Mouse (Mus musculus) CH12.LX (cell line): ENCODE measurements around the gene Smim24. TPM values are rescaled to one million over a fixed set of nuclear protein-coding genes. Genes with fewer than 3 reads are reported as not detected.
A peak's percentile ranks its signal among the peaks of the same experiment; 100 is the strongest.

Experiments used
- DNase-seq: peaks from one replicate; pipeline ENCODE4 v3.0.0-alpha.2; 2013; ENCODE audit errors: extremely low read depth
- H3K27ac ChIP-seq: 2 replicates; pipeline ENCODE4 v1.5.1; 2012; ENCODE audit warnings: low read depth, mild to moderate bottlenecking, control low read depth, moderate library complexity; ENCODE audit not compliant: insufficient read depth
- H3K27me3 ChIP-seq: replicated peaks from 2 replicates; pipeline ENCODE3; 2012; ENCODE audit warnings: inconsistent platforms
- H3K36me3 ChIP-seq, 2 experiments: replicated peaks in 1 of 2; 2 replicates each; pipeline versions ENCODE3 to v1.6.1; 2012; ENCODE audit warnings: inconsistent platforms in 1 of 2, low read length in 1 of 2, mild to moderate bottlenecking in 1 of 2, mixed read lengths in 1 of 2, moderate library complexity in 1 of 2; ENCODE audit not compliant: control insufficient read depth in 1 of 2, insufficient read depth in 1 of 2
- H3K4me1 ChIP-seq, 2 experiments: 2 replicates each; pipeline ENCODE4 v1.6.1; 2012; ENCODE audit warnings: inconsistent platforms in 1 of 2, moderate library complexity in 1 of 2; ENCODE audit not compliant: insufficient read depth in 2 of 2, control insufficient read depth in 1 of 2
- H3K4me2 ChIP-seq: 2 replicates; pipeline ENCODE4 v1.6.1; 2012; ENCODE audit warnings: low read depth, mild to moderate bottlenecking, control low read depth; ENCODE audit not compliant: poor library complexity, insufficient read depth, severe bottlenecking
- H3K4me3 ChIP-seq, 3 experiments: fragments of 150-350 bp in 1 of 3; sonication (generic) in 1 of 3; replicated peaks in 1 of 3; 2 replicates each; pipeline versions ENCODE3 to v1.5.1; 2011 to 2012; ENCODE audit warnings: low read depth in 2 of 3, low read length in 2 of 3, mild to moderate bottlenecking in 2 of 3, moderate library complexity in 2 of 3, control low read depth in 1 of 3, improper control_type of control experiment in 1 of 3, inconsistent platforms in 1 of 3, mixed read lengths in 1 of 3; ENCODE audit not compliant: poor library complexity in 1 of 3
- H3K79me2 ChIP-seq: replicated peaks from 2 replicates; pipeline ENCODE4 v1.6.1; 2012; ENCODE audit warnings: mild to moderate bottlenecking, moderate library complexity; ENCODE audit not compliant: control insufficient read depth, poor library complexity, insufficient read depth, severe bottlenecking; ENCODE audit errors: extremely low read depth
- H3K9ac ChIP-seq: 2 replicates; pipeline ENCODE4 v1.6.1; 2012; ENCODE audit warnings: low read depth, mild to moderate bottlenecking, control low read depth, moderate library complexity; ENCODE audit not compliant: insufficient read depth
- H3K9me3 ChIP-seq: replicated peaks from 2 replicates; pipeline ENCODE3; 2012; ENCODE audit warnings: low read length, inconsistent platforms, mixed read lengths
- BHLHE40 ChIP-seq: IDR thresholded peaks from 2 replicates; pipeline ENCODE4 v1.6.1; 2011; ENCODE audit warnings: mild to moderate bottlenecking, low read depth, low read length, improper control_type of control experiment
- CHD1 ChIP-seq: IDR thresholded peaks from 2 replicates; pipeline ENCODE4 v1.6.1; 2012; ENCODE audit warnings: low read depth, low read length, improper control_type of control experiment, inconsistent platforms
- CHD2 ChIP-seq: IDR thresholded peaks from 2 replicates; pipeline ENCODE4 v1.6.1; 2011; ENCODE audit warnings: low read length, improper control_type of control experiment
- E2F4 ChIP-seq: IDR thresholded peaks from 2 replicates; pipeline ENCODE4 v1.6.1; 2011; ENCODE audit warnings: low read depth, low read length, improper control_type of control experiment; ENCODE audit not compliant: insufficient replicate concordance
- ELF1 ChIP-seq: IDR thresholded peaks from 2 replicates; pipeline ENCODE4 v1.6.1; 2014; ENCODE audit warnings: low read depth, mild to moderate bottlenecking, inconsistent platforms, low read length, improper control_type of control experiment
- HCFC1 ChIP-seq: IDR thresholded peaks from 2 replicates; pipeline ENCODE4 v1.6.1; 2012; ENCODE audit warnings: low read depth, mild to moderate bottlenecking, inconsistent platforms, low read length, improper control_type of control experiment
- IRF4 ChIP-seq: IDR thresholded peaks from 2 replicates; pipeline ENCODE4 v1.6.1; 2014; ENCODE audit warnings: low read depth, mild to moderate bottlenecking, inconsistent platforms, low read length, improper control_type of control experiment
- KAT2A ChIP-seq: IDR thresholded peaks from 2 replicates; pipeline ENCODE4 v1.6.1; 2012; ENCODE audit warnings: low read length, improper control_type of control experiment, inconsistent platforms; ENCODE audit not compliant: insufficient replicate concordance
- MAX ChIP-seq: IDR thresholded peaks from 2 replicates; pipeline ENCODE4 v1.6.1; 2011; ENCODE audit warnings: low read length, improper control_type of control experiment
- MAZ ChIP-seq: IDR thresholded peaks from 2 replicates; pipeline ENCODE4 v1.6.1; 2012; ENCODE audit warnings: low read depth, mild to moderate bottlenecking, inconsistent platforms, low read length, improper control_type of control experiment, moderate library complexity
- MEF2A ChIP-seq: IDR thresholded peaks from 2 replicates; pipeline ENCODE4 v1.6.1; 2014; ENCODE audit warnings: low read depth, mild to moderate bottlenecking, inconsistent platforms, low read length, improper control_type of control experiment, borderline replicate concordance
- MXI1 ChIP-seq: IDR thresholded peaks from 2 replicates; pipeline ENCODE4 v1.6.1; 2011; ENCODE audit warnings: mild to moderate bottlenecking, low read depth, low read length, improper control_type of control experiment
- MYC ChIP-seq: IDR thresholded peaks from 2 replicates; pipeline ENCODE4 v1.6.1; 2011; ENCODE audit warnings: low read depth, mild to moderate bottlenecking, improper control_type of control experiment, low read length
- NELFE ChIP-seq: IDR thresholded peaks from 2 replicates; pipeline ENCODE4 v1.6.1; 2011; ENCODE audit warnings: low read depth, low read length, improper control_type of control experiment
- NRF1 ChIP-seq: IDR thresholded peaks from 2 replicates; pipeline ENCODE4 v1.6.1; 2014; ENCODE audit warnings: low read depth, mild to moderate bottlenecking, inconsistent platforms, low read length, improper control_type of control experiment, moderate library complexity
- POLR2A ChIP-seq: IDR thresholded peaks from 2 replicates; pipeline ENCODE4 v1.6.1; 2011; ENCODE audit warnings: low read depth, mild to moderate bottlenecking, improper control_type of control experiment, low read length
- SIN3A ChIP-seq: IDR thresholded peaks from 2 replicates; pipeline ENCODE4 v1.6.1; 2012; ENCODE audit warnings: low read length, improper control_type of control experiment, inconsistent platforms
- TBP ChIP-seq: conservative IDR thresholded peaks from 2 replicates; pipeline ENCODE4 v1.6.1; 2011; ENCODE audit warnings: low read depth, low read length, improper control_type of control experiment
- TCF12 ChIP-seq: IDR thresholded peaks from 2 replicates; pipeline ENCODE4 v1.6.1; 2014; ENCODE audit warnings: low read depth, mild to moderate bottlenecking, inconsistent platforms, low read length, improper control_type of control experiment
- UBTF ChIP-seq: IDR thresholded peaks from 2 replicates; pipeline ENCODE4 v1.6.1; 2012; ENCODE audit warnings: low read depth, mild to moderate bottlenecking, inconsistent platforms, low read length, improper control_type of control experiment, moderate library complexity
- USF2 ChIP-seq: conservative IDR thresholded peaks from 2 replicates; pipeline ENCODE4 v1.6.1; 2011; ENCODE audit warnings: low read depth, low read length, improper control_type of control experiment
- ZMIZ1 ChIP-seq: IDR thresholded peaks from 2 replicates; pipeline ENCODE4 v1.6.1; 2012; ENCODE audit warnings: low read depth, mild to moderate bottlenecking, inconsistent platforms, low read length, improper control_type of control experiment
- ZNF384 ChIP-seq: IDR thresholded peaks from 2 replicates; pipeline ENCODE4 v1.6.1; 2012; ENCODE audit warnings: low read depth, low read length, improper control_type of control experiment, inconsistent platforms
- dilution Hi-C: fragments of 300-500 bp; cut with MboI; formaldehyde crosslinking; loops from 2 replicates; pipeline ENCODE4 v1.14.3; 2020; ENCODE audit warnings: low sequenced_read_pairs; ENCODE audit not compliant: extremely low pct_unique_long_range_greater_than_20kb, extremely low pct_ligation_motif_present
- in situ Hi-C: fragments of 300-500 bp; cut with MboI; formaldehyde crosslinking; loops from 3 replicates; pipeline ENCODE4 v1.14.3; 2019; ENCODE audit warnings: low sequenced_read_pairs, low pct_ligation_motif_present, low pct_unique_long_range_greater_than_20kb, mixed read lengths
- polyA plus RNA-seq: library from polyadenylated mRNA; unstranded; fragments of >175 nt; gene quantifications from 2 replicates; pipeline ENCODE4 v1.2.1, GENCODE M21; 2012; ENCODE audit warnings: low read depth; ENCODE audit not compliant: insufficient read length
- total RNA-seq, 2 experiments: library from RNA; depleted of rRNA; stranded (reverse); fragments of 300-350 nt in 1 of 2; fragments of >200 nt in 1 of 2; gene quantifications; 2 replicates each; pipeline ENCODE4 v1.2.3; 2012 to 2014

Smim24 gene
- total and polyA plus RNA-seq, 3 experiments: 0.13 to 0.64 TPM; not detected in 1

DNA sequence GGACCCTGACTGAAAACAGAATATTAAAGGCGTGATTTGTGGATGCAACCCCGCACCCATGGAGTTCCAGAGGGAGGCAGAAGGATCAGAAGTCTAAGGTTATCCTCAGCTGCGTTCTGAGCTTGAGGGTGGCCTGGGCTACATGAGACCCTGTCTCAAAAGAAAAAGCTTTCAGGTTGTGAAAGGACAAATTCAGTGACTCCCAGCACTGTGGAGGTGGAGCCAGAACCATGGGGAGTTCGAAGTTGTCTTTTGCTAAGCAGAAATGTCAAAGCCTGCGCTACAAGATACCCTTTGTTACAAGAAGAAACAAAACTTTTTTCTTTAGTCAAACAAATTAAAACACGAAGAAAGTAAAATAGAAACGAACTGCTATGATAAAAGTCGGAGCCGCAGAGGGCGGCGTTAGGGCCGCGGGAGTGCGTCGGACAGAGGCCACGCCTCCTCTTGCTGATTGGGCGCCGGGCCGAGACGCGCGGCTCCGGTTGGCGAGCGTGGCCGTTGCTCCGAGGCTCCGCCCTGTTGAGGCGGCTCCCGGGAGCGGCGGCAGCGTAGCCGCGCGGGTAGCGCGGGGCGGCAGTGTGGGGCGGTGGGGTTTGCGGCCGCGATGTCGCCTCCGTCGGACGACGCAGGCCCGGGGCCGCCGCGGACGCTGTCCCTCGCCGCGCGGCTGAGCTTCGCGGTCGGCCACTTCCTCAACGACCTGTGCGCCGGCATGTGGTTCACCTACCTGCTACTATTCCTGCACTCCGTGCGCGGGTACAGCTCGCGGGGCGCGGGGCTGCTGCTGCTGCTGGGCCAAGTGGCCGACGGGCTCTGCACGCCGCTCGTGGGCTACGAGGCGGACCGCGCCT lies 35.6 kb upstream of the Smim24 start, which contains the start of gene Mfsd12:
Gene Mfsd12, plus strand, starts transcription at position 501 of the 854 bp plus-strand sequence.
- peak; percentile 81 for DNase-seq
- H3K79me2 ChIP-seq: no peaks in the 10 kb centered on the region; the same call in 1 of the 2 replicates
- TF ChIP-seq TBP: 0 out of 2 replicates have a peak, but pooled peaks have one; percentile 12
- TF ChIP-seq MAZ: peak; percentile 65; the same call in 1 of the 2 replicates
- peak; percentile 79 for TF ChIP-seq CHD2
- 0 out of 2 replicates have a peak, but pooled peaks have one; percentile 27 for TF ChIP-seq IRF4
- TF ChIP-seq MYC: peak; percentile 80
- peak; percentile 71 for TF ChIP-seq POLR2A
- peak; percentile 43 for TF ChIP-seq NELFE
- no peak for TF ChIP-seq CHD1
- TF ChIP-seq ELF1: peak; percentile 56
- peak; percentile 64 for TF ChIP-seq TCF12
- no peak for TF ChIP-seq ZNF384
- no peak for TF ChIP-seq ZMIZ1
- TF ChIP-seq USF2: no peak
- no peak for TF ChIP-seq BHLHE40
- no peak for TF ChIP-seq KAT2A
- peak; percentile 62; the same call in 1 of the 2 replicates for TF ChIP-seq MAX
- TF ChIP-seq E2F4: 0 out of 2 replicates have a peak, but pooled peaks have one; percentile 47
- TF ChIP-seq HCFC1: peak; percentile 62
- 0 out of 2 replicates have a peak, but pooled peaks have one; percentile 12 for TF ChIP-seq MEF2A
- TF ChIP-seq SIN3A: peak; percentile 51; the same call in 1 of the 2 replicates
- TF ChIP-seq MXI1: no peak
- TF ChIP-seq UBTF: peak; percentile 78
- TF ChIP-seq NRF1: peak; percentile 41; the same call in 1 of the 2 replicates
- peak within 1 kb of the TSS; percentile 72 for H3K9ac ChIP-seq
- H3K27ac ChIP-seq: peak within 1 kb of the TSS; percentile 43
- H3K4me2 ChIP-seq: peak within 1 kb of the TSS; percentile 74
- no peaks in the 10 kb centered on the region for H3K9me3 ChIP-seq
- H3K27me3 ChIP-seq: no peaks in the 10 kb centered on the region
- peaks cover 23 to 67% of the 10 kb centered on the region in 2 experiments for H3K4me1 ChIP-seq
- H3K4me3 ChIP-seq: peak within 1 kb of the TSS; percentile 81 to 92 (median 92)
- dilution Hi-C loops (no loop called here), in situ Hi-C loops (loop anchor here (10.0 kb wide), 1 partner anchor 162 kb away; no protein-coding TSS in a partner anchor)
- H3K36me3 ChIP-seq: peaks cover 14 to 28% of the 10 kb centered on the region in 2 experiments
